In the genomic region with DNA sequence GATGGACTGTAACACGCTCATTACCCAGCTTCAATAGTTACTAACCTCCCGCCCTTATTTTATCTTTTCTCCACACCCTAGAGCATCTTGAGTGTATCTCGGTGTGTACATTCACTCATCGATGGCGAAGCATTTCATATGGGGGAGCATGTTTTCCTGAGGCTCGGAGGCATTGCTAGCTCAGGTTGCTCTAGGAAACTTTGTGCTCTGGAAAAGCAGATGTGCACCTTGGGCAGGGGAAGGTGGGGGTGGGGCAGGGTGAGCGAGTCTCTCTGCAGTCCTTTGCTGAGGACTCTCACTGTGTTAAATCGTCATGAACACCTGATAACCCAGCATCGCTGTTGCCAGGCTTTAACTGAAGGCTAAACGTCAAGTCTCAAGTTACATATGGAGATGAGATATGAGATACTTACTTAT, we compare ENCODE assay signal across 20 mouse cellular contexts. TPM values are rescaled to one million over a fixed set of nuclear protein-coding genes. Genes with fewer than 3 reads are reported as not detected.
DNase-seq lines count a peak whose midpoint lies in the region; ATAC-seq and TF ChIP-seq lines count a peak whose summit lies in the region.
"Had no signal": no experiment of that assay in that cellular context is flagged by ENCODE, and none has a peak within 500 bp of the region (broad histone marks: within the 10 kb centered on the region; RNA-seq: fewer than 3 reads in every experiment).

No protein-coding gene starts in this region.

- TF ChIP-seq EP300 in liver, embryonic 14.5 days (IDR thresholded peaks at IDR 0.05; ENCODE audit: low read depth), result peak; percentile 84

- no peak overlapping the region for H3K4me3 ChIP-seq in forebrain, embryonic 11.5 days (ENCODE audit: low read depth, low read length)
- no peak overlapping the region for H3K4me3 ChIP-seq in forebrain, embryonic 12.5 days (replicated peaks)
- 0 out of 2 replicates have a peak overlapping the region, but pooled peaks have one; percentile 29 for H3K4me3 ChIP-seq in E14TG2a.4 (replicated peaks; ENCODE audit: low read length)
- peak overlapping the region; percentile 11 to 16; a peak in 2 of 4 replicates for H3K4me3 ChIP-seq in liver, embryonic 14.5 days (ENCODE audit: insufficient read depth in 1 of 2, low read depth in 2 of 2, low read length in 2 of 2)
- H3K4me3 ChIP-seq: midbrain, embryonic 12.5 days; neural tube, embryonic 13.5 days had no signal

- 89% methylated on average over 10 of the region's 10 CpGs for WGBS in forebrain, embryonic 11.5 days
- 85% methylated on average over 10 of the region's 10 CpGs for WGBS in forebrain, embryonic 12.5 days
- WGBS in liver, embryonic 14.5 days (ENCODE audit: insufficient replicate concordance), result 17% methylated on average over 10 of the region's 10 CpGs

- H3K4me2 ChIP-seq in forebrain, embryonic 11.5 days (ENCODE audit: low read depth, low read length, severe bottlenecking), result no peak overlapping the region
- H3K4me2 ChIP-seq in forebrain, embryonic 12.5 days, result no peak overlapping the region
- H3K4me2 ChIP-seq in liver, embryonic 14.5 days (ENCODE audit: low read depth), result peak overlapping the region; percentile 67
- H3K4me2 ChIP-seq: midbrain, embryonic 12.5 days; neural tube, embryonic 13.5 days had no signal

- H3K9me3 ChIP-seq in forebrain, embryonic 11.5 days (ENCODE audit: control insufficient read depth, low read length), result no peaks in the 10 kb centered on the region
- no peaks in the 10 kb centered on the region for H3K9me3 ChIP-seq in forebrain, embryonic 12.5 days
- no peaks in the 10 kb centered on the region for H3K9me3 ChIP-seq in E14TG2a.4 (ENCODE audit: low read length)
- H3K9me3 ChIP-seq in liver, embryonic 14.5 days (ENCODE audit: control insufficient read depth, low read length), result no peaks in the 10 kb centered on the region
- H3K9me3 ChIP-seq: midbrain, embryonic 12.5 days; neural tube, embryonic 13.5 days had no signal

- H3K4me1 ChIP-seq in forebrain, embryonic 11.5 days (replicated peaks; ENCODE audit: control insufficient read depth, insufficient read depth, low read length), result no peaks in the 10 kb centered on the region
- peaks cover 11% of the 10 kb centered on the region for H3K4me1 ChIP-seq in forebrain, embryonic 12.5 days
- peaks cover 20% of the 10 kb centered on the region for H3K4me1 ChIP-seq in E14TG2a.4 (replicated peaks; ENCODE audit: low read depth, low read length)
- peaks cover 51 to 55% of the 10 kb centered on the region in 2 experiments for H3K4me1 ChIP-seq in liver, embryonic 14.5 days (replicated peaks; ENCODE audit: control insufficient read depth in 2 of 2, insufficient read depth in 2 of 2, low read length in 1 of 2)

- no peaks in the 10 kb centered on the region for H3K27me3 ChIP-seq in forebrain, embryonic 11.5 days (ENCODE audit: control insufficient read depth, insufficient read depth, low read length)
- no peaks in the 10 kb centered on the region for H3K27me3 ChIP-seq in forebrain, embryonic 12.5 days
- H3K27me3 ChIP-seq in E14TG2a.4 (ENCODE audit: insufficient read depth, low read length), result no peaks in the 10 kb centered on the region
- no peaks in the 10 kb centered on the region for H3K27me3 ChIP-seq in liver, embryonic 14.5 days (ENCODE audit: control insufficient read depth, insufficient read depth, low read length)
- H3K27me3 ChIP-seq: midbrain, embryonic 12.5 days; neural tube, embryonic 13.5 days had no signal

- no peak overlapping the region for H3K27ac ChIP-seq in forebrain, embryonic 11.5 days (ENCODE audit: low read depth, low read length)
- no peak overlapping the region for H3K27ac ChIP-seq in forebrain, embryonic 12.5 days
- H3K27ac ChIP-seq in liver, embryonic 14.5 days, result peak overlapping the region; percentile 94
- H3K27ac ChIP-seq: midbrain, embryonic 12.5 days; neural tube, embryonic 13.5 days had no signal

- DNase-seq in forebrain, embryonic 11.5 days (ENCODE audit: low spot score), result peak; percentile 28
- DNase-seq in liver, embryonic 14.5 days (ENCODE audit: low read depth in 3 of 3, low spot score in 3 of 3), result peak; percentile 70 to 76 (median 70)
- no peak for DNase-seq in lung, postnatal 25 days (ENCODE audit: low spot score)
- no peak for DNase-seq in cerebellum, postnatal 10 days
- no peak for DNase-seq in thymus, postnatal 0 days (ENCODE audit: low spot score)
- DNase-seq: adrenal gland, adult 8-10 months; cerebellum, adult 9-10 months; embryo, embryonic 11 days; heart, adult 11 months; left cerebral cortex, postnatal 4 days; lung, adult 18-20 months; lung, postnatal 36 days; right cerebral cortex, postnatal 14 days; thymus, postnatal 25 days had no signal

- no peak overlapping the region for H3K9ac ChIP-seq in forebrain, embryonic 11.5 days (ENCODE audit: low read length)
- no peak overlapping the region for H3K9ac ChIP-seq in forebrain, embryonic 12.5 days
- H3K9ac ChIP-seq in liver, embryonic 14.5 days (replicated peaks), result peak overlapping the region; percentile 58
- H3K9ac ChIP-seq: midbrain, embryonic 12.5 days; neural tube, embryonic 13.5 days had no signal

- no peak for TF ChIP-seq CTCF in E14TG2a.4 (conservative IDR thresholded peaks at IDR 0.05; ENCODE audit: low read length)
- no peak for TF ChIP-seq CTCF in liver, embryonic 14.5 days (IDR thresholded peaks at IDR 0.05; ENCODE audit: low read depth)

- no peaks in the 10 kb centered on the region for H3K36me3 ChIP-seq in forebrain, embryonic 11.5 days (ENCODE audit: control insufficient read depth, insufficient read depth, low read length)
- H3K36me3 ChIP-seq in forebrain, embryonic 12.5 days (replicated peaks), result peaks cover 24% of the 10 kb centered on the region
- peaks cover 20% of the 10 kb centered on the region for H3K36me3 ChIP-seq in E14TG2a.4 (ENCODE audit: insufficient read depth, low read length)
- no peaks in the 10 kb centered on the region for H3K36me3 ChIP-seq in liver, embryonic 14.5 days (replicated peaks; ENCODE audit: control insufficient read depth, insufficient read depth, low read depth)

- no peak for ATAC-seq in forebrain, embryonic 11.5 days (replicated peaks; ENCODE audit: low FRiP score)
- no peak for ATAC-seq in forebrain, embryonic 12.5 days (ENCODE audit: low FRiP score)
- peak; percentile 74 for ATAC-seq in erythroblast, adult 5-6 weeks (replicated peaks; ENCODE audit: low FRiP score, poor library complexity, severe bottlenecking)
- peak; percentile 90 for ATAC-seq in liver, embryonic 14.5 days (ENCODE audit: insufficient read depth)
- ATAC-seq: forebrain, embryonic 16.5 days had no signal

RNA-seq across cellular contexts. Expression of a gene that starts 48.9 kb away (rescaled TPM):
- polyA plus RNA-seq in forebrain, embryonic 11.5 days (2014; fragmentation: Nextera tagmentation; extraction: Ambion mirVana), result 55.7 and 59.3 TPM in 2 replicates
- polyA plus RNA-seq in forebrain, embryonic 12.5 days (2016; fragmentation: Nextera tagmentation; extraction: Ambion mirVana), result 58.4 and 60.0 TPM in 2 replicates
- 14.0 and 15.4 TPM in 2 replicates for total RNA-seq in erythroblast, adult 5-6 weeks (2015; ENCODE audit: low replicate concordance)
- 22.3 and 28.5 TPM in 2 replicates for total RNA-seq in erythroblast, adult 5-6 weeks (2017; ENCODE audit: low replicate concordance)
- polyA plus RNA-seq in liver, embryonic 14.5 days (2012; rRNA removed), result 0.95 and 1.3 TPM in 2 replicates
- polyA plus RNA-seq in liver, embryonic 14.5 days (2014; fragmentation: Nextera tagmentation; extraction: Ambion mirVana), result 3.6 and 4.0 TPM in 2 replicates
- 3.7 and 4.8 TPM in 2 replicates for polyA plus RNA-seq in thymus, postnatal 0 days (2015; fragmentation: Nextera tagmentation; extraction: Ambion mirVana)

Comparison
In these comparisons a context has a peak if more than half of its experiments do, and no peak if none do; other contexts are left out.
1. ATAC-seq: peak in erythroblast, adult 5-6 weeks (single experiment) and liver, embryonic 14.5 days (single experiment); none in forebrain, embryonic 11.5 days (single experiment) and forebrain, embryonic 12.5 days (single experiment).
2. DNase-seq: peak in forebrain, embryonic 11.5 days (single experiment) and liver, embryonic 14.5 days (3 of 3); none in lung, postnatal 25 days (single experiment), cerebellum, postnatal 10 days (0 of 2) and thymus, postnatal 0 days (single experiment).
3. H3K4me3 ChIP-seq: peak in E14TG2a.4 (single experiment) and liver, embryonic 14.5 days (2 of 2); none in forebrain, embryonic 11.5 days (single experiment) and forebrain, embryonic 12.5 days (single experiment).